Mouse (Mus musculus) frontal cortex, postnatal 10 days (tissue): ENCODE results near the gene Ipo11.
"Not testable (repeated sequence)": the region's sequence is repeated elsewhere in the genome, so short reads cannot be mapped to it uniquely, and the experiment has no call there.

ENCODE experiments used
- DNase-seq, 2 experiments: peaks; one replicate each; pipeline ENCODE4 v3.0.0; 2022; ENCODE audit warnings: low spot score in 2 of 2, mixed read lengths in 1 of 2

Ipo11 gene

DNA sequence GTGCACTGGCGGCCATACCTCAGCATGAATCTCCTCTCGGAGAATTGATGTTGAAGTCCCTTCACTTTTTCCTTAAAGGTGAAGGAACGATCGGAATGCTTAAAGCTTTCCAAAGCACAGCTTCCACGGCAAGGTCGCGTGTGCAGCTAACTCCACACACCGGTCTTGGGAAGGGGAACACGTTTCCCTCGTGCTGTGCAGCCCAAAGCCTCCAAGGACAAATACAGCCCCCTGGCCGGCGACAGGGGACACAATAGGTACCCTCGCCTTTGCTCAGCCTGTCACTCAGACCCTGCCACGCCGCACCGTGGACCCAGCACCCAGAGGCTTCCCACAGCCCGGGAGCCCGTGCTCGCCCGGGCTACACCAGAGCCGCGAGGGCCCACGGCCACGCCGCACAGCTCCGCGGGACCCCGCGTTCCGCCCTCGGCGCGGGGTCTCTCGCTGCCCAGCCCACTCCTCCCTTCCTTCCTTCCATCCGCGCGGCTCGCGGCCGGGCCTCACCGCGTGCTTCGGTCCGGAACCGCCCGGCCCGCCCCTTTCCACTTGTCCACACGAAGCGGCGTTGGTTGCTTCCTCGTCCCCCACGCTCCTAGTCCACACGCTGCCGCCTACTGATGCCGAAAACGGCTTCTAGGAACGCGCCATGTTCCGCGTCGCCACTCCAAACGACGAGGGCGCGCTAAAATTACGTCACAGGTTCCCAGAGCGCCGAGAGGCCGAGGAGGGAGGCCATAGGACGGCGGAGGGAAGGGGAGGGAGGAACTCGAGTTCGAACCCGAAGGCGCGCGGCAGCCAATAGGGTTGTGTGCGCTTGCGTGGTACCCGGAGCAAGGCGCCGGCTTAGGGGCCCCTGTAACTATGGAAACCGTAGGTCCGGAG, at the start of gene Ipo11:
TSS of gene Ipo11 (minus strand) at position 703 of the 882 bp plus-strand sequence.
- peak; percentile 88 to 91 for DNase-seq

GRCm38 (mm10) chr13:106961496-106961895, 24.7 kb upstream of the Ipo11 start:
- no peak for DNase-seq

DNA sequence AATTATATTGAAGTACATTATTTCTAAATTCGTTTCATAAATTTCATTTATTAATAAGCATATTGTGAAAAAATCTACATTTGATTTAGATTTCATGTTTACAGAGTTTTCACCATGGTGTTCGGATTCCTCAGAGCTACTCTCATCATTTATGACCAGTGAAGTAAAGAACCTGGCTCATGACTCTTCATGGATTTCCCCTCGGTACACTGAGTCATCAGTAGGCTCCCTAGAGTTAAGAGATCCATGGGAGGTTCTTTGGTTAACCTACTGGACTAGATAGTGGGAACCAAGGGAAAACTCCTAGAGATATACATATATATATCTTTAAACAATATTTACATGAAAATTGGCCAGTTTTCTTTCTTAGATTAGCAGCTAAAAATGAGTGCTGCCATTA, 23.8 kb upstream of the Ipo11 start:
- no peak for DNase-seq

GRCm38 (mm10) chr13:106958286-106958685, 21.5 kb upstream of the Ipo11 start:
- DNase-seq, result no peak

GRCm38 (mm10) chr13:106957554-106957953, 20.8 kb upstream of the Ipo11 start:
- DNase-seq, result no peak

DNA sequence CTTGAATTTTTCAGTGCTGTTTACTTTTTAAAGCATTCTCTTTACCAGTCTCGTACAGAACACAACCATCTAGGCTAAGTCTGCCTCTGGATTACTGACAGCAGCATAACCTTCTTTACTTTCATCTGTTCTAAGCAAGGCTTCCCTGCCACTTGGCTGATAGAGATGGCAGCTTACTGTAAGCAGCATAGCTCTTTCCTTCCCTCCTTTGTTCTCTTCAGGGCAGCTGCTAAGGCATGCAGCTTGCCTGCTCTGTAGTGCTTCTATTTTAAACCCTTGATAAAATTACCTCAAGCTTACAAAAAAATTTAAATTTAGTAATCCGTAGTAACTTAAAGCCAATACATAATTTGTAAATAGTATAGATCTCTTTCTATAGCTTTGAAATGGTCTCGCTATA, 18.1 kb upstream of the Ipo11 start:
- DNase-seq, result no peak

GRCm38 (mm10) chr13:106947583-106947982, 10.8 kb upstream of the Ipo11 start:
- no peak for DNase-seq

GRCm38 (mm10) chr13:106946594-106947540, 10.1 kb upstream of the Ipo11 start, which contains the start of gene Dimt1:
Dimt1 (plus strand) TSS chr13:106947127.
- peak; percentile 92 to 96 for DNase-seq

DNA sequence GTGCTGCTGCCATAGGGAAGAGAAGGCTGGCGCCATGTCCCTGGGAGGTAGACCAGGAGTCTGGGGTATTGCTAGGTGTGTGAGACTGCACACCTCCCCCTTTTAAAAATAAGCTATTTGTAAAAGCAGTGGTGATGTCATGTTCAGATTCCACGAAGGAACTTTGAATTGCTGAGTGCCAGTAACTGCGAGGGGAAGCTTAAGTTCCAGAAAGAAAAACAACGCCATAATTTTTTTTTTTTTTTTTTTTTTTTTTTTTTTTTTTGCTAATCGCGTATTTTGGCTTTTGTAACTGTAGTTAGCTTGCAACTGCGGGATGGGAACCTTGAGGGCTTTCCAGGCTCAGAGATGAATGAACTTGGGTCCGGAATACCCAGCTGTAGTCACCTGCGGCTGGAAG, 8.8 kb upstream of the Ipo11 start:
- no peak for DNase-seq

GRCm38 (mm10) chr13:106942721-106943120, 6.0 kb upstream of the Ipo11 start:
- DNase-seq, result no peak

DNA sequence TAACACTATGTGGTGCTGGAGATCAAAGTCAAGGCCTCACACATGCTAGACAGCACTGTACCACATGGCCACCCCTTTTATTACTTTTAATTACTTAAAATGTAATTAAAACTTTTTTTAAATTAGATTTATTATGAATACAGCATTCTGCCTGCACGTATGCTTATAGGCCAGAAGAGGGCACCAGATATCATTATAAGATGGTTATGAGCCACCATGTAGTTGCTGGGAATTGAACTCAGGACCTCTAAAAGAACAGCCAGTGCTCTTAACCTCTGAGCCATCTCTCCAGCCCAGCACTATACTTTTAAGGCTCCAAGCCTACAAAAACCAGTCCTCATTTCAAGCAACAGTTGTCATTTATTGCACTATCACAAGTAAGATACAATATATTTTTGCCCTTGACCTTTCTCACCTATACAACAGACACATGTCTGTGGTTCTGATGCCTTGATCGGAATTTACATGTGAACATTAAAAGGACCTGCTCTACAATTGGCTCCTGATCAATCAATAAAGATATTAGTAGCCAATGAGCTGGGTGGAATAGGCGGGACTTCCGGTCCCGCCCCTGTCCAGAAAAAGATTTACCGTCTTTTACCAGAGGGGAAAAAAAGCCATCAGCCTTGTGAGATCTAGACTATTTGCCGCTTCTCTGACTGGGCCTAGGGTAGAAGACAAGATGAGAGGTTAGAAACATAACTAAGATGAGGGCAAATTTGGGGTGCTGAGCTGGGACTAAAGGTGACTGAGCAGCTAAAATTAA, 4.6 kb upstream of the Ipo11 start:
- DNase-seq, result no peak

DNA sequence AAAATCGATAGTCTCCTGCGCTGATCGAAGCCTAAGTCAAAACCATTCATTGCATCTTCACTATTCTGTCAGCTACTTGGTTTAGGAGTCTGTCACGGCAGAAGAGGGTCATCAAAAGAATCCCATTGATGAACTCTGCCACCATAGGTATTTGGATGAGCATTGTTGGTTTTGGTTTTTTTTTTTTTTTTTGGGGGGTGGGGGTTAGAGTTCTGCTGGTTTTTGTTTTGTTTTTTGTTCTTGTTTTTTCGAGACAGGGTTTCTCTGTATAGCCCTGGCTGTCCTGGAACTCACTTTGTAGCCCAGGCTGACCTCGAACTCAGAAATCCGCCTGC, 347 bp upstream of the Ipo11 start:
- no peak for DNase-seq

DNA sequence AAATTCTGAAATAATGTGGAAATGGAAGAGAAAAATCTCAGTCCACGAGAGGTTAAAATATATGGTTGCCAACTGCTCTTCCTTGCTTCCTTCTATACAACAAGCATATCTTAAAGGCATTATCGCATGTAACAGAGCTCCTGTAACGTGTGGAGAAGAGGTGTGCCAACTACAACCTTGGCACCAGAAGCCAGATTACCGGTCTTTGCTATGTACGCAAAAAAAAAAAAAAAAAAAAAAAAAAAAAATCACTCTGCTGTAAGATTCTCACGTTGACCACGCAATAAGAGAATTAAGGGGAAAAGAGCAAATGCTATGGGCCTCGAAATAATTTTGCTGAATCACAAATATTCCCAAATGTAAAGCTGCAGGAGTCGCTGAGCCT, 895 bp downstream of the Ipo11 start:
- no peak for DNase-seq

DNA sequence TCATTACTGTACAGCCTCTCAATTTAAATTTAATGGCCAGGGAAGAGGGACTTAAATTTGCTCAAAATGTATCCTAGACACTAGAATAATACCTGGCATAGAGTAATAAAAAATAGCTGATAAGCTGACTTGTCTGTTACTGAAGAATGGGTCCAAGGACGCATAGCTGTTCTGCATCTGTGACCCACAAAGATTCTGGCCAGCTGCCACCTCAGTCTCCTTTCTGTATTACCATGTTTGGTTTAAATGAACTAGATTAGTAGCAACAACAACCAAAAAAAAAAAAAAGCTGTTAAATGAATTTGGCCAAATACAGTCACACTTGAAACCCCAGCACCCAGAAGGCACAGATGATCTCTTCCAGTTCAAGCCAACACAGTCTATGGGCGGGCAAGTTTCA, 7.6 kb downstream of the Ipo11 start:
- DNase-seq, result no peak

- DNase-seq, result no peak
Measured at GRCm38 (mm10) chr13:106928296-106928695, 8.5 kb downstream of the Ipo11 start.

- not testable (repeated sequence) for DNase-seq
Measured at GRCm38 (mm10) chr13:106925921-106926320, 10.8 kb downstream of the Ipo11 start.

DNA sequence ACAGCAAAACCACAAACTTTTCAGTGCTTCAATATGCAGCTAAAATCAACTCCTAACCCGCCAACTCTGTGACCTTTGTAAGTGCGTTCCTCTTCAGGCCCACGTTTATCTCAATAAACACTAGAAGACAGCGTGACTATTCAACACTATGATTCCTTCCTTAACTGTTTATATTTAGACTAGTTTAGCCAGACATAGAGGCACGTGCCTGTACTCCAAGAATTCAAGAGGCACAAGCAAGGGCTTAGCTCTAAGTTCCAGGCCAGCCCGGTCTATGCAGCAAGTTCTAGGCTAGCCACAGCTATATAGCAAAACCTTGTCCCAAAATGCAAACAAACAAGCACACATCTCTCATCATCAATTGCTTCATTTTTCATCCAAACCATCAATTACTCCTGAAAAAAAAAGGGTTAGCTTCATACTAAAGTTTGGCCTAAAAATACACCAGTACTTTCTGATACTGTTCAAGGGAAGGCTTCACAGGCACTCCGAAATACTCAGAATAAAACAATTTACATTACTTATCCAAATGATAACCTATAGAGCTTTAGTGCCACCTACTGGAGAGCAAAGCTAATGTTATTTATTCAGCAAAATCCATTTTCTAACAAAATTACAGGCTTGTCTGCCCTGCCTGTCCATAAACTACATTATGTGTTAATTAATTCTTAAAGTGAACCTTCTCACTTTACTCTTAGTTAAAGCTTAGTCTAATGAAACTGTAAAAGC, 18.3 kb downstream of the Ipo11 start:
- DNase-seq, result no peak

DNA sequence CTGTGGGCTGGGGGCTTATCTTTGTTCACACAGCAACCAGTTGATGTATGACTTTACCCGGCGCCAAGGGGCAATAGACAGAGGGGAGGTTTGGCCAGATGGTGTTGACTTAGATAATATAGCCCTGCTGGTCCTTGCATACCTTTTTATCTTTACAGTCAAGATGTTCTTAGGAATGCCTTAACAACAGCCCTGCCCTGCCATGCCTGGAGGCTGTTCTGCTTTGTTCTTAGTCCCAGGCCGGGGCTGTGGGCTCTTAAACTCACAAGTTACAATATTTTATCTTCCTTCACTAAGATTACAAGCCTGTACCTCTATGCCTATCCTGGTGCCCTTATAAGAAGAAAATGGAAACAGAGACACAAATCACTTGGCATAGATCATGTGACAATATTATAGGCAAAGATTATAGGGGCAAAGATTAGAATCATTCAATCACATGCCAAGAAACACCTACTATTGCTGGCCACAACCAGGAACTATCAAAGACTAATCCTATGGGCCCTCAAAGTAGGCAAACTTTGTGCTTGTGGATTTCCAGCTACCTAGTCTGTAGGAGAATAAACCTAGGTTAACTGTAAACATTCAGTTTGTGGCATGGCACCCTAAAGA, 23.5 kb downstream of the Ipo11 start:
- no peak for DNase-seq

GRCm38 (mm10) chr13:106910096-106910495, 26.7 kb downstream of the Ipo11 start:
- DNase-seq, result no peak

- no peak for DNase-seq
Measured at GRCm38 (mm10) chr13:106907273-106907672, 29.5 kb downstream of the Ipo11 start.

GRCm38 (mm10) chr13:106905154-106905553, 31.6 kb downstream of the Ipo11 start:
- not testable (repeated sequence) for DNase-seq
